17 mouse cellular contexts compared by ENCODE assay signal in genomic region chr13:42927778-42928177, GRCm38 (mm10).
"Had no signal": no experiment of that assay in that cellular context is flagged by ENCODE, and none has a peak within 500 bp of the region (broad histone marks: within the 10 kb centered on the region; RNA-seq: fewer than 3 reads in every experiment).

No protein-coding gene starts in this region.

- H3K9me3 ChIP-seq: limb, embryonic 10.5 days; liver, embryonic 15.5 days; neural tube, embryonic 13.5 days had no signal

- H3K4me1 ChIP-seq: liver, embryonic 15.5 days had no signal

- H3K36me3 ChIP-seq: limb, embryonic 10.5 days; liver, embryonic 15.5 days had no signal

- H3K4me3 ChIP-seq: limb, embryonic 10.5 days; liver, embryonic 15.5 days; midbrain, embryonic 10.5 days; neural tube, embryonic 13.5 days had no signal

- H3K27ac ChIP-seq: kidney, postnatal 0 days; limb, embryonic 10.5 days; liver, embryonic 15.5 days; midbrain, embryonic 10.5 days; neural tube, embryonic 13.5 days had no signal

- ATAC-seq: lung, postnatal 0 days; midbrain, embryonic 16.5 days had no signal

- H3K4me2 ChIP-seq: liver, embryonic 11.5 days; liver, embryonic 15.5 days; neural tube, embryonic 13.5 days had no signal

- H3K9ac ChIP-seq: liver, embryonic 15.5 days; neural tube, embryonic 13.5 days had no signal

- DNase-seq: kidney, adult 8-10 months; kidney, postnatal 36 days; lung, adult 2 months; lung, postnatal 36 days; retina, postnatal 1 day; right cerebral cortex, postnatal 25 days; spleen, adult 18-20 months; thymus, adult 2 months; thymus, postnatal 25 days had no signal

- H3K27me3 ChIP-seq: liver, embryonic 15.5 days had no signal
